Mouse (Mus musculus): ENCODE results near the gene Mup12. TPM values are rescaled to one million over a fixed set of nuclear protein-coding genes. Genes with fewer than 3 reads are reported as not detected.
"Not testable (repeated sequence)": the region's sequence is repeated elsewhere in the genome, so short reads cannot be mapped to it uniquely, and the experiment has no call there.

The Mup12 gene
- polyA plus RNA-seq (2012; ENCODE audit: insufficient read depth, low replicate concordance), result not detected in 2 replicates

DNA sequence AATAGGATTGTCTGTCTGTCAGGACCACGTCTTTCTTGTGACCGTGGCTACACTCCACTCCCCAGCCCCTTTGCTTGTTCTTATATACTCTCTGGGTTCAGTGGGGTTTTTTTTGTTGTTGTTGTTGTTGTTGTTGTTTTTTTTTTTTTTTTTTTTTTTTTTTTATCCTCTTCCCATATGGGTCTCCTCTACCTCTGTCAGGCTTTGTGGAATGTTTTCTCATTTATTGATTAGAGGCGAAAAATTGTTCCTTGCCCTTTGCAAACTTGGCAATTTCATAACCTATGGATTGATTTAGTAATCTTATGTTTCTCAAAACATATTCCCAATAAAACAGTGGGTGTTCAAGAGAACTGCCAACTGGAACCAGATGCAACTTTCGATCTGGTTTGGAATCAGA lies at the start of gene Mup12:
Gene Mup12, minus strand, starts transcription at position 101 of the 400 bp plus-strand sequence.
- not testable (repeated sequence) for H3K4me3 ChIP-seq (replicated peaks); H3K36me3 ChIP-seq (replicated peaks; ENCODE audit: low read length); H3K27me3 ChIP-seq (replicated peaks); H3K4me1 ChIP-seq; H3K9me3 ChIP-seq

Other genes starting within 250 kb of the Mup12 start
- not detected in 2 replicates for gene Mup1, start 239.4 kb downstream of the Mup12 start, polyA plus RNA-seq (2012; ENCODE audit: insufficient read depth, low replicate concordance)
- not detected in 2 replicates for gene Mup10, start 159.1 kb downstream of the Mup12 start, polyA plus RNA-seq (2012; ENCODE audit: insufficient read depth, low replicate concordance)
- gene Mup11, start 78.9 kb downstream of the Mup12 start, polyA plus RNA-seq (2012; ENCODE audit: insufficient read depth, low replicate concordance), result not detected in 2 replicates
- not detected in 2 replicates for gene Mup22, start 80.1 kb upstream of the Mup12 start, polyA plus RNA-seq (2012; ENCODE audit: insufficient read depth, low replicate concordance)